Mouse (Mus musculus) lung, adult 2 months (tissue): ENCODE data around the gene Ift81.

Experiments
- CTCF ChIP-seq: fragments of 200-500 bp; IDR thresholded peaks from 2 replicates; pipeline ENCODE4 v1.5.1; 2011; ENCODE audit warnings: mild to moderate bottlenecking, low read length, control low read depth; ENCODE audit not compliant: insufficient read depth
- POLR2A ChIP-seq: fragments of 200-500 bp; IDR thresholded peaks from 2 replicates; pipeline ENCODE4 v1.6.1; 2011; ENCODE audit warnings: low read depth, mild to moderate bottlenecking, control low read depth, low read length, borderline replicate concordance; ENCODE audit errors: extremely low read depth

- TF ChIP-seq POLR2A (peak; percentile 69; the same call in 1 of the 2 replicates), CTCF (no peak)
Observed at GRCm38 (mm10) chr5:122502077-122502941, 112.0 kb downstream of the Ift81 start, which contains the start of gene Atp2a2.
